Comparison of ENCODE assay signal across 16 mouse cellular contexts in genomic region chr5:52132840-52133239, GRCm38 (mm10). TPM values are rescaled to one million over a fixed set of nuclear protein-coding genes. Genes with fewer than 3 reads are reported as not detected.
DNase-seq lines count a peak whose midpoint lies in the region; ATAC-seq and TF ChIP-seq lines count a peak whose summit lies in the region.
"Had no signal": no experiment of that assay in that cellular context is flagged by ENCODE, and none has a peak within 500 bp of the region (broad histone marks: within the 10 kb centered on the region; RNA-seq: fewer than 3 reads in every experiment).

No protein-coding gene starts in this region.

- no peak overlapping the region for H3K4me3 ChIP-seq in intestine, embryonic 14.5 days (ENCODE audit: low read depth, low read length)
- no peak overlapping the region for H3K4me3 ChIP-seq in intestine, postnatal 0 days (ENCODE audit: low read depth, low read length)
- no peak overlapping the region for H3K4me3 ChIP-seq in forebrain, embryonic 15.5 days
- H3K4me3 ChIP-seq in midbrain, embryonic 16.5 days (ENCODE audit: low read depth, low read length), result no peak overlapping the region
- H3K4me3 ChIP-seq: forebrain, embryonic 13.5 days; gastrocnemius, adult 2 months; heart, embryonic 10.5 days; hindbrain, embryonic 12.5 days had no signal

- no peak overlapping the region for H3K4me2 ChIP-seq in intestine, embryonic 14.5 days (ENCODE audit: low read length)
- no peak overlapping the region for H3K4me2 ChIP-seq in intestine, postnatal 0 days (replicated peaks; ENCODE audit: low read depth)
- H3K4me2 ChIP-seq in forebrain, embryonic 15.5 days (replicated peaks), result no peak overlapping the region
- no peak overlapping the region for H3K4me2 ChIP-seq in midbrain, embryonic 16.5 days (ENCODE audit: low read length)
- H3K4me2 ChIP-seq: forebrain, embryonic 13.5 days; hindbrain, embryonic 12.5 days had no signal

- no peak overlapping the region for H3K9ac ChIP-seq in intestine, embryonic 14.5 days (ENCODE audit: low read length)
- H3K9ac ChIP-seq in intestine, postnatal 0 days (ENCODE audit: low read depth, low read length), result no peak overlapping the region
- no peak overlapping the region for H3K9ac ChIP-seq in forebrain, embryonic 15.5 days (replicated peaks)
- H3K9ac ChIP-seq in midbrain, embryonic 16.5 days (ENCODE audit: low read depth, low read length), result no peak overlapping the region
- H3K9ac ChIP-seq: forebrain, embryonic 13.5 days; hindbrain, embryonic 12.5 days had no signal

- no peak overlapping the region for H3K27ac ChIP-seq in intestine, embryonic 14.5 days (ENCODE audit: low read depth)
- H3K27ac ChIP-seq in intestine, postnatal 0 days (ENCODE audit: low read depth, low read length), result no peak overlapping the region
- no peak overlapping the region for H3K27ac ChIP-seq in forebrain, embryonic 15.5 days (replicated peaks)
- H3K27ac ChIP-seq in midbrain, embryonic 16.5 days (ENCODE audit: low read length), result no peak overlapping the region
- H3K27ac ChIP-seq: forebrain, embryonic 13.5 days; gastrocnemius, adult 2 months; heart, embryonic 10.5 days; hindbrain, embryonic 12.5 days had no signal

- no peak for TF ChIP-seq CTCF in intestine, postnatal 0 days (IDR thresholded peaks at IDR 0.05; ENCODE audit: low read depth)

- no peaks in the 10 kb centered on the region for H3K9me3 ChIP-seq in intestine, embryonic 14.5 days (ENCODE audit: control insufficient read depth, low read length)
- H3K9me3 ChIP-seq in intestine, postnatal 0 days (ENCODE audit: control insufficient read depth), result no peaks in the 10 kb centered on the region
- no peaks in the 10 kb centered on the region for H3K9me3 ChIP-seq in forebrain, embryonic 15.5 days
- H3K9me3 ChIP-seq in midbrain, embryonic 16.5 days (replicated peaks; ENCODE audit: control insufficient read depth, low read length, poor library complexity, severe bottlenecking), result no peaks in the 10 kb centered on the region
- H3K9me3 ChIP-seq: forebrain, embryonic 13.5 days; heart, embryonic 10.5 days; hindbrain, embryonic 12.5 days had no signal

- WGBS in intestine, embryonic 14.5 days, result 93% methylated on average over 7 of the region's 7 CpGs
- 92% methylated on average over 7 of the region's 7 CpGs for WGBS in intestine, postnatal 0 days
- 89% methylated on average over 7 of the region's 7 CpGs for WGBS in forebrain, embryonic 15.5 days
- 96% methylated on average over 7 of the region's 7 CpGs for WGBS in midbrain, embryonic 16.5 days

- peaks cover 8% of the 10 kb centered on the region for H3K36me3 ChIP-seq in intestine, embryonic 14.5 days (ENCODE audit: control insufficient read depth, insufficient read depth, low read length)
- H3K36me3 ChIP-seq in intestine, postnatal 0 days (ENCODE audit: control insufficient read depth, insufficient read depth), result peaks cover 3% of the 10 kb centered on the region; the same call in 1 of the 2 replicates
- 0 out of 2 replicates have a peak, but pooled peaks cover 2% of the 10 kb centered on the region for H3K36me3 ChIP-seq in forebrain, embryonic 15.5 days
- no peaks in the 10 kb centered on the region for H3K36me3 ChIP-seq in midbrain, embryonic 16.5 days (ENCODE audit: control insufficient read depth, insufficient read depth, low read length)
- H3K36me3 ChIP-seq: hindbrain, embryonic 12.5 days had no signal

- no peaks in the 10 kb centered on the region for H3K27me3 ChIP-seq in intestine, embryonic 14.5 days (replicated peaks; ENCODE audit: control insufficient read depth, insufficient read depth, low read length)
- H3K27me3 ChIP-seq in intestine, postnatal 0 days (replicated peaks; ENCODE audit: control insufficient read depth, insufficient read depth, low read length), result no peaks in the 10 kb centered on the region
- H3K27me3 ChIP-seq in forebrain, embryonic 15.5 days, result no peaks in the 10 kb centered on the region
- no peaks in the 10 kb centered on the region for H3K27me3 ChIP-seq in midbrain, embryonic 16.5 days (ENCODE audit: control insufficient read depth, insufficient read depth, low read depth, low read length)
- H3K27me3 ChIP-seq: forebrain, embryonic 13.5 days; hindbrain, embryonic 12.5 days; Patski had no signal

- ATAC-seq in intestine, embryonic 14.5 days (replicated peaks; ENCODE audit: low FRiP score, low TSS enrichment, low read depth), result no peak
- ATAC-seq in intestine, postnatal 0 days, result no peak
- ATAC-seq in common myeloid progenitor, adult 5-6 weeks (replicated peaks; ENCODE audit: low read depth, poor library complexity, severe bottlenecking), result peak; percentile 74
- ATAC-seq in monocyte, adult 5-6 weeks (replicated peaks; ENCODE audit: insufficient number of reproducible peaks, low FRiP score, low TSS enrichment, poor library complexity, severe bottlenecking), result peak; percentile 44; the same call in 1 of the 2 replicates
- no peak for ATAC-seq in forebrain, embryonic 15.5 days (replicated peaks)
- ATAC-seq in midbrain, embryonic 16.5 days, result no peak
- ATAC-seq: activated CD4-positive, CD25-positive, alpha-beta regulatory T cell, adult 4 months; CD4-positive, CD25-positive, alpha-beta regulatory T cell, adult 4 months; Patski had no signal

- H3K4me1 ChIP-seq in intestine, embryonic 14.5 days (replicated peaks; ENCODE audit: control insufficient read depth, insufficient read depth, low read length), result no peaks in the 10 kb centered on the region
- no peaks in the 10 kb centered on the region for H3K4me1 ChIP-seq in intestine, postnatal 0 days (replicated peaks; ENCODE audit: control insufficient read depth, insufficient read depth, low read length)
- H3K4me1 ChIP-seq in forebrain, embryonic 15.5 days, result no peaks in the 10 kb centered on the region
- no peaks in the 10 kb centered on the region for H3K4me1 ChIP-seq in midbrain, embryonic 16.5 days (ENCODE audit: control insufficient read depth, insufficient read depth, low read length)
- H3K4me1 ChIP-seq: forebrain, embryonic 13.5 days; heart, embryonic 10.5 days; hindbrain, embryonic 12.5 days had no signal

- DNase-seq in intestine, embryonic 14.5 days (ENCODE audit: low spot score), result peak; percentile 28
- DNase-seq in thymus, postnatal 36 days, result no peak
- DNase-seq: gastrocnemius, postnatal 25 days; heart, adult 11 months had no signal

RNA-seq across cellular contexts. Expression of gene Dhx15, which starts 57.5 kb away (rescaled TPM):
- polyA plus RNA-seq in intestine, embryonic 14.5 days (2014; fragmentation: Nextera tagmentation; extraction: Ambion mirVana), result 95.9 and 96.3 TPM in 2 replicates
- 48.0 and 48.4 TPM in 2 replicates for polyA plus RNA-seq in intestine, postnatal 0 days (2015; fragmentation: Nextera tagmentation; extraction: Ambion mirVana)
- total RNA-seq in common myeloid progenitor, adult 5-6 weeks (2017), result 369 and 381 TPM in 2 replicates
- total RNA-seq in monocyte, adult 5-6 weeks (2017), result 357 to 407 TPM (median 362 TPM) in 3 replicates
- 168 and 171 TPM in 2 replicates for polyA plus RNA-seq in forebrain, embryonic 15.5 days (2015; fragmentation: Nextera tagmentation; extraction: Ambion mirVana)
- 117 and 127 TPM in 2 replicates for polyA plus RNA-seq in midbrain, embryonic 16.5 days (2015; fragmentation: Nextera tagmentation; extraction: Ambion mirVana)

Comparison
In these comparisons a context has a peak if more than half of its experiments do, and no peak if none do; other contexts are left out.
1. ATAC-seq: peak in common myeloid progenitor, adult 5-6 weeks (single experiment) and monocyte, adult 5-6 weeks (single experiment); none in intestine, embryonic 14.5 days (single experiment), intestine, postnatal 0 days (single experiment), forebrain, embryonic 15.5 days (single experiment) and midbrain, embryonic 16.5 days (single experiment).